Mouse (Mus musculus): ENCODE data around the gene Depdc1a.

GRCm38 (mm10) chr3:159508899-159509298, 13.7 kb downstream of the Depdc1a start:
- TF ChIP-seq POLR2A (IDR thresholded peaks at IDR 0.05; ENCODE audit: low read depth, low read length), result no peak
- TF ChIP-seq CTCF (conservative IDR thresholded peaks at IDR 0.05; ENCODE audit: insufficient read depth, insufficient read length, low read depth, low read length), result no peak
